8 mouse cellular contexts compared by ENCODE assay signal in the genomic region with DNA sequence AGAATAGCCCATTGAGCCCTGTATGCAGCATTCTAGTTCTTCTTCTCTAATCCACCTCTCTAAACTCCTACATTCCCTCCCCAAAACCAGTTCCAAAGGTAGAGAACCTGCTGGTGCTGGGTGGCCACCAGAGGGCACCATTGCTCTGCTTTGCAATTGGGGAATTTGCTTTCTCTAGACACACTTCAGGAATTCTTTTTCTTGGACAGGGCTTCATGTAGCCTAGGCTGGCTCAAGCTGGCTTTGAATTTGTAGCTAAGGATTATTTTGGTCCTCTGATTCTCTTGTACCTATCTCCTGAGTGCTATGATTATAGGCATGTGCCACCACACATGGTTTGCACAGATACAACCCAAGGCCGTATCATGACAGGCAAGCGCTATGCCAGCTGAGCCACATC. TPM values are rescaled to one million over a fixed set of nuclear protein-coding genes. Genes with fewer than 3 reads are reported as not detected.
DNase-seq lines count a peak whose midpoint lies in the region; ATAC-seq lines count a peak whose summit lies in the region.

No protein-coding gene starts in this region.

- DNase-seq in MN1 (ENCODE audit: low spot score) = peak; percentile 81
- peak; percentile 58 for DNase-seq in cerebellum, adult 11-12 months
- DNase-seq in forebrain, embryonic 14.5 days (ENCODE audit: low spot score) = peak; percentile 90
- DNase-seq in layer of hippocampus, postnatal 14 days (ENCODE audit: low spot score in 2 of 2) = peak; percentile 77 to 83
- peak; percentile 73 to 85 for DNase-seq in lung, postnatal 4 days
- DNase-seq in right cerebral cortex, adult 18-20 months = peak; percentile 78
- peak; percentile 78 to 80 for DNase-seq in urinary bladder, postnatal 36 days (ENCODE audit: low spot score in 2 of 2)

- H3K9ac ChIP-seq in forebrain, embryonic 14.5 days (ENCODE audit: low read length) = no peak overlapping the region
- H3K9ac ChIP-seq in hindbrain, embryonic 12.5 days = no peak overlapping the region

- H3K4me2 ChIP-seq in forebrain, embryonic 14.5 days (ENCODE audit: low read length) = no peak overlapping the region
- 0 out of 2 replicates have a peak overlapping the region, but pooled peaks have one; percentile 3 for H3K4me2 ChIP-seq in hindbrain, embryonic 12.5 days (replicated peaks)

- peaks cover 79% of the 10 kb centered on the region for H3K36me3 ChIP-seq in forebrain, embryonic 14.5 days (ENCODE audit: control insufficient read depth, insufficient read depth, low read length)
- peaks cover 67% of the 10 kb centered on the region for H3K36me3 ChIP-seq in hindbrain, embryonic 12.5 days

- ATAC-seq in forebrain, embryonic 14.5 days = peak; percentile 48
- ATAC-seq in hindbrain, embryonic 12.5 days (ENCODE audit: low FRiP score) = 0 out of 2 replicates have a peak, but pooled peaks have one; percentile 38

- peaks cover 5% of the 10 kb centered on the region; the same call in 1 of the 2 replicates for H3K4me1 ChIP-seq in forebrain, embryonic 14.5 days (ENCODE audit: control insufficient read depth, insufficient read depth, low read length)
- peaks cover 31% of the 10 kb centered on the region for H3K4me1 ChIP-seq in hindbrain, embryonic 12.5 days

- no peaks in the 10 kb centered on the region for H3K9me3 ChIP-seq in forebrain, embryonic 14.5 days (replicated peaks; ENCODE audit: control insufficient read depth, low read length)
- no peaks in the 10 kb centered on the region for H3K9me3 ChIP-seq in hindbrain, embryonic 12.5 days (replicated peaks)

- H3K27ac ChIP-seq in forebrain, embryonic 14.5 days (ENCODE audit: low read depth, low read length) = no peak overlapping the region
- H3K27ac ChIP-seq in hindbrain, embryonic 12.5 days = no peak overlapping the region

- H3K27me3 ChIP-seq in forebrain, embryonic 14.5 days (replicated peaks; ENCODE audit: control insufficient read depth, insufficient read depth, low read length) = no peaks in the 10 kb centered on the region
- H3K27me3 ChIP-seq in hindbrain, embryonic 12.5 days = no peaks in the 10 kb centered on the region

- WGBS in forebrain, embryonic 14.5 days = 99% methylated on average over 2 of the region's 2 CpGs
- WGBS in hindbrain, embryonic 12.5 days = 95% methylated on average over 2 of the region's 2 CpGs

- H3K4me3 ChIP-seq in forebrain, embryonic 14.5 days (ENCODE audit: low read depth, low read length) = no peak overlapping the region
- no peak overlapping the region for H3K4me3 ChIP-seq in hindbrain, embryonic 12.5 days

RNA-seq across cellular contexts. Expression of a gene that starts 5.3 kb away (rescaled TPM):
- 15.6 and 20.2 TPM in 2 replicates for polyA plus RNA-seq in forebrain, embryonic 14.5 days (2014; fragmentation: Nextera tagmentation; extraction: Ambion mirVana)
- 22.1 and 22.5 TPM in 2 replicates for polyA plus RNA-seq in hindbrain, embryonic 12.5 days (2016; fragmentation: Nextera tagmentation; extraction: Ambion mirVana)
- 10 to 100 TPM; 19.0 to 22.8 TPM for total RNA-seq in layer of hippocampus, postnatal 14 days (2021)

RNA-seq across cellular contexts. Expression of a gene that starts 5.7 kb away (rescaled TPM):
- polyA plus RNA-seq in forebrain, embryonic 14.5 days (2014; fragmentation: Nextera tagmentation; extraction: Ambion mirVana) = 17.9 and 20.0 TPM in 2 replicates
- polyA plus RNA-seq in hindbrain, embryonic 12.5 days (2016; fragmentation: Nextera tagmentation; extraction: Ambion mirVana) = 67.7 and 68.7 TPM in 2 replicates
- 10 to 100 TPM; 15.0 to 16.4 TPM for total RNA-seq in layer of hippocampus, postnatal 14 days (2021)

RNA-seq across cellular contexts. Expression of a gene that starts 12.7 kb away (rescaled TPM):
- 32.8 and 35.9 TPM in 2 replicates for polyA plus RNA-seq in forebrain, embryonic 14.5 days (2014; fragmentation: Nextera tagmentation; extraction: Ambion mirVana)
- polyA plus RNA-seq in hindbrain, embryonic 12.5 days (2016; fragmentation: Nextera tagmentation; extraction: Ambion mirVana) = 384 and 396 TPM in 2 replicates
- total RNA-seq in layer of hippocampus, postnatal 14 days (2021) = 1 to 10 TPM; 2.0 to 2.2 TPM

RNA-seq across cellular contexts. Expression of a gene that starts 16.5 kb away (rescaled TPM):
- polyA plus RNA-seq in forebrain, embryonic 14.5 days (2014; fragmentation: Nextera tagmentation; extraction: Ambion mirVana) = 69.5 and 71.2 TPM in 2 replicates
- polyA plus RNA-seq in hindbrain, embryonic 12.5 days (2016; fragmentation: Nextera tagmentation; extraction: Ambion mirVana) = 72.9 and 79.0 TPM in 2 replicates
- total RNA-seq in layer of hippocampus, postnatal 14 days (2021) = 10 to 100 TPM; 50.3 to 55.4 TPM

RNA-seq across cellular contexts. Expression of a gene that starts 29.7 kb away (rescaled TPM):
- polyA plus RNA-seq in forebrain, embryonic 14.5 days (2014; fragmentation: Nextera tagmentation; extraction: Ambion mirVana) = 99.1 and 137 TPM in 2 replicates
- 219 and 230 TPM in 2 replicates for polyA plus RNA-seq in hindbrain, embryonic 12.5 days (2016; fragmentation: Nextera tagmentation; extraction: Ambion mirVana)
- 100 to 1,000 TPM; 119 to 122 TPM for total RNA-seq in layer of hippocampus, postnatal 14 days (2021)

Comparison
In these comparisons a context has a peak if more than half of its experiments do, and no peak if none do; other contexts are left out.
1. RNA of a gene that starts 12.7 kb away (polyA plus RNA-seq): 384 to 396 TPM in hindbrain, embryonic 12.5 days; 32.8 to 35.9 TPM in forebrain, embryonic 14.5 days; every median in the first group is over 10 times any median in the second.
2. Peak in every context shown above with its lines, with median percentiles within 50 percentile points of each other: DNase-seq.